Mouse (Mus musculus): ENCODE measurements around the gene Eri3.

DNA sequence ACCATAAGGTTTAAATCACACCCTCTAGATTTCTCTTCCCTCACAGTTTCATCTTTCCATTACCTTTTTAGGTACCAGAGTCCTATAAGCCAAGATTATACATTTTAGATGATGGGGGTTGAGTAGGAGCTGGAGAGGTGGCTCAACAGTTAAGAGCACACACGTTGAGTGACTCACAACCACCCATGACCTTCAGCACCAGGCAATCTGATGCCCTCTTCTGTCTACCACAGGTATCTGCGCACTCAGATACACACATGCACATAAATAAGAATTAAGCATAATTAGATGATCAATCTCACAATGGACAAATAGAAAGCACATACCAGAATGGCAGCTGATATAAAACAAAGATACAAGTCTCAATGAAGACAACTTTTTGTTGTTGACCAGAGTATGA is 28.8 kb upstream of the Eri3 start:
- TF ChIP-seq CTCF (IDR thresholded peaks at IDR 0.05; ENCODE audit: extremely low read depth, insufficient read depth, low read length): no peak
- no peak for TF ChIP-seq POLR2A (IDR thresholded peaks at IDR 0.05; ENCODE audit: extremely low read depth, insufficient read depth, low read length)

Measured in cortical plate, adult 2 months (tissue).